Mouse (Mus musculus): ENCODE measurements around the gene Fkbp7. TPM values are rescaled to one million over a fixed set of nuclear protein-coding genes. Genes with fewer than 3 reads are reported as not detected.

Fkbp7 gene
- polyA plus RNA-seq (2016; fragmentation: Nextera tagmentation; extraction: Ambion mirVana): 18.7 and 22.6 TPM in 2 replicates

DNA sequence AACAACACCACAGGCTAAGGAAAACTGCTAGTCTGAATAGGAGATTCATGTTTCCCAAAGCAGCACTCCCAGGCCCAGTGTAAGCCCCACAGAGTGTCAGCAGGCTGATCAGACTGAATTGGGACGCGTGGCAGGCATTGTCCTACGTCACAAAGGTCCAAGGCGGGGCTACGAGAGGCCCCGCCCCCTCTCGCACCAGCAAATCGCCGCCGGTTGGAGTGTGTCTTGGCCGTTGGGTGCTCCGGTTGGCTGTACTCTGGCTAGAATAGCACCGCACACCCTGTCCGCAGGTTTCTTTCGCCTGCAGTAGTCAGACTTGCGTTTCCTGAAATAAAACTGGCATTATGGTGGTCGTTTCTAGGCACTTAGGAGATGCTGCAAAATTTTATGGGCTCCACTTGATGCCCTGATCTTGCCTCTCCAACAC, at the start of gene Fkbp7:
Gene Fkbp7, minus strand, starts transcription at position 151 of the 427 bp plus-strand sequence.
- H3K4me2 ChIP-seq (replicated peaks): peak within 1 kb of the TSS; percentile 57
- WGBS: under 1% methylated on average over 17 of the region's 17 CpGs
- no peaks in the 10 kb centered on the region for H3K36me3 ChIP-seq
- H3K27ac ChIP-seq (replicated peaks): peak within 1 kb of the TSS; percentile 62
- ATAC-seq (ENCODE audit: low FRiP score, low read depth): peak; percentile 91
- H3K27me3 ChIP-seq: no peaks in the 10 kb centered on the region
- peaks cover 17% of the 10 kb centered on the region for H3K4me1 ChIP-seq
- H3K9ac ChIP-seq (replicated peaks): peak within 1 kb of the TSS; percentile 51
- H3K9me3 ChIP-seq: no peaks in the 10 kb centered on the region
- H3K4me3 ChIP-seq: peak within 1 kb of the TSS; percentile 43

DNA sequence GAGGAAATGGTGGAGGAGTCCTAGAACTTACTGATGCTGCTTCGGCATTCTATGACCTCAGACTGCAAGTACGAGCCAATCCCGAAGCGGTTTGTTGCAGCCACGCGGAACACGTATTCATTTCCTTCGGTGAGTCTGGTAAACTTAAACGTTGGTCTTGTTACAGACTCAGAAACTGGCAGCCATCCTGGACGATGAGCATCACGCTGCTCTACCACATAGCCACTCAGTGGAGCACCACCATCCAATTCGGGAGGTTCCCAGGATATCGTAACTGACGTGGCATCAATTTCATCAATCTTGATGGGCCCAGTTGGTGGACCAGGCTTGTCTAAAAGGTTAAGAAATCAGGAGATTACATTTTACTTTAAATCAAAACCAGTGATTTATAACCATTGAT, 46.7 kb upstream of the Fkbp7 start:
- Histone ChIP-seq H3K36me3 (no peaks in the 10 kb centered on the region), H3K27me3 (no peaks in the 10 kb centered on the region), H3K4me1 (no peaks in the 10 kb centered on the region), H3K4me2 (replicated peaks) (no peak overlapping the region), H3K9ac (replicated peaks) (no peak overlapping the region), H3K27ac (replicated peaks) (no peak overlapping the region), H3K4me3 (no peak overlapping the region), H3K9me3 (0 out of 2 replicates have a peak, but pooled peaks cover 9% of the 10 kb centered on the region)
- WGBS: 96% methylated on average over 14 of the region's 14 CpGs
- ATAC-seq (ENCODE audit: low FRiP score, low read depth): no peak

DNA sequence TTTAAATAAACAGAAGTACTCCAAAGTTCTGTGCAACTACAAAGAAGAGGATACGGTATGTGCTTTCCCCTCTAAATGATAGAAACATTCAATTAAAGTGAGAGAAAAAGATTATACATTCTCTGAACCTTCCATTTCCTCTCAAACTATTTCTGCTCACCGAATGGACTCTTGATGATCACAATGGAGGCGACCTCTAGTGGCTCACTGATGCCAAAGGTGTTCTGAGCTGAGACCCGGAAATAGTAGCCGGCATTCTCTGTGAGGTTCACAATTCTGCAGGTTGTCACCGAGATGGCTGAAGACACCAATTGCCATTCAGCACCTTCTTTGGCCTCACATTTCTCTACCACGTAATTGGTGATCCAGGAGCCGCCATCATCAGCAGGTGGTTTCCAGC, 42.1 kb upstream of the Fkbp7 start:
- Histone ChIP-seq H3K36me3 (peaks cover 8% of the 10 kb centered on the region; the same call in 1 of the 2 replicates), H3K27ac (replicated peaks) (no peak overlapping the region), H3K4me1 (no peaks in the 10 kb centered on the region), H3K4me2 (replicated peaks) (no peak overlapping the region), H3K27me3 (no peaks in the 10 kb centered on the region), H3K9ac (replicated peaks) (no peak overlapping the region), H3K9me3 (peaks cover 25% of the 10 kb centered on the region), H3K4me3 (no peak overlapping the region)
- no peak for ATAC-seq (ENCODE audit: low FRiP score, low read depth)
- WGBS: 74% methylated on average over 8 of the region's 8 CpGs

DNA sequence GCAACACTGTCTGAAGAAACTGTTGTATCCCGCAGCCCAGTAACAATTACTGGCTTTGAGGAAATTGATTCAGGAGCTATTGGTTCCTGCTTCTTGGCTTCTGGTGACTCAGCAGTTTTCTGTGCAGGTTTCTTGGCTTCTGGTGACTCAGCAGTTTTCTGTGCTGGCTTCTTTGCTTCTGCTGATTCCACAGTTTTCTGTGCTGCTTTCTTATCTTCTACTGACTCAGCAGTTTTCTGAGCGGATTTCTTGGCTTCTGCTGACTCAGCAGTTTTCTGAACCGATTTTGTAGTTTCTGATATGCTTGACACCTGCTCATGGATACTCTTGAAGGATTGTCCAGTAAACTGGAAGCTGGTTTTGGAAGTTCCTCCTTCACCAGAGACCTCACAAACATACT, 35.6 kb upstream of the Fkbp7 start:
- Histone ChIP-seq H3K4me2 (replicated peaks) (no peak overlapping the region), H3K27ac (replicated peaks) (no peak overlapping the region), H3K27me3 (no peaks in the 10 kb centered on the region), H3K9ac (replicated peaks) (no peak overlapping the region), H3K4me3 (no peak overlapping the region), H3K4me1 (no peaks in the 10 kb centered on the region), H3K9me3 (peaks cover 21% of the 10 kb centered on the region), H3K36me3 (peaks cover 8% of the 10 kb centered on the region; the same call in 1 of the 2 replicates)
- ATAC-seq (ENCODE audit: low FRiP score, low read depth): no peak
- 96% methylated on average over 3 of the region's 3 CpGs for WGBS

DNA sequence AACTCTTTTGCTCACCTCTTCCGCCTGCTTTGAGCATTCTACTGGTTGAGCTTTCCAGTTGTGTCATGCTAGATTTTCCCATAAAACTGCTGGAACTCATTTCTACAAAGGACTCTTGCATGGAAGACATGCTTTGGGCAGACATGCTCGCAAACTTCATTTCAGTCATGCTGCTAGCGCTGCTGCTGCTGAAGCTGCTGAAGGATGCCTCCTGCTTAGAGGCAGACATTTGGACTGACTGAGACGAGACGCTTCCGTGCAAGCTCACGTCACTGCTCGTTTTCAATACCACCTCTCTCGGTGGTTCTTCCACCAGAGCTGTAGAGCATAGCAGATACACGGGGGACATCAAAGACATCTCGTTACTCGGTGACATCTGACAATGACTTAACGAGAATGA, 32.7 kb upstream of the Fkbp7 start:
- ATAC-seq (ENCODE audit: low FRiP score, low read depth): no peak
- Histone ChIP-seq H3K9me3 (0 out of 2 replicates have a peak, but pooled peaks cover 10% of the 10 kb centered on the region), H3K4me3 (no peak overlapping the region), H3K4me2 (replicated peaks) (no peak overlapping the region), H3K27ac (replicated peaks) (no peak overlapping the region), H3K27me3 (no peaks in the 10 kb centered on the region), H3K4me1 (no peaks in the 10 kb centered on the region), H3K36me3 (0 out of 2 replicates have a peak, but pooled peaks cover 4% of the 10 kb centered on the region), H3K9ac (replicated peaks) (no peak overlapping the region)
- WGBS: 94% methylated on average over 13 of the region's 13 CpGs

DNA sequence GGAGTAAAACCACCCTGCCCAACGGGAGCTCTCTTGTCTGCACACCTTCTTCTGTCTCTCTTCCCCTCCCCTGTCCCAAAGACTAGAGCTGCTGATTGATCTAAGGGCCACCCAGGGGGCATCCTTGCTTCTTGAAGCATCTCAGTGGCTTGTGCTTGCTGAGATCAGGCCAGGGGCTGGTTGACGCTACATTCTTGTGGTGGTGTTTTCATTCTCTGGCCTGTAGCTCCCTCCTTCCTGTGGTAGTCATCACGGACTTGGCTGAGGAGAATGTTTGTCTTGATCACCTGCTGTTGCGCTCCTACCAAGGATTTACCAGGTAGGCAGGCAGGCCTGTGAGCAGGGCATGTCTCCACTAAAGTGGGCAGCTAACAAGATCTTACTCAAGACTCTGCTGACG, 29.8 kb upstream of the Fkbp7 start:
- WGBS: 89% methylated on average over 5 of the region's 5 CpGs
- H3K36me3 ChIP-seq: peaks cover 4% of the 10 kb centered on the region; the same call in 1 of the 2 replicates
- ATAC-seq (ENCODE audit: low FRiP score, low read depth): no peak
- H3K4me1 ChIP-seq: no peaks in the 10 kb centered on the region
- no peaks in the 10 kb centered on the region for H3K9me3 ChIP-seq
- H3K27ac ChIP-seq (replicated peaks): no peak overlapping the region
- no peak overlapping the region for H3K4me3 ChIP-seq
- H3K4me2 ChIP-seq (replicated peaks): no peak overlapping the region
- no peaks in the 10 kb centered on the region for H3K27me3 ChIP-seq
- H3K9ac ChIP-seq (replicated peaks): no peak overlapping the region

DNA sequence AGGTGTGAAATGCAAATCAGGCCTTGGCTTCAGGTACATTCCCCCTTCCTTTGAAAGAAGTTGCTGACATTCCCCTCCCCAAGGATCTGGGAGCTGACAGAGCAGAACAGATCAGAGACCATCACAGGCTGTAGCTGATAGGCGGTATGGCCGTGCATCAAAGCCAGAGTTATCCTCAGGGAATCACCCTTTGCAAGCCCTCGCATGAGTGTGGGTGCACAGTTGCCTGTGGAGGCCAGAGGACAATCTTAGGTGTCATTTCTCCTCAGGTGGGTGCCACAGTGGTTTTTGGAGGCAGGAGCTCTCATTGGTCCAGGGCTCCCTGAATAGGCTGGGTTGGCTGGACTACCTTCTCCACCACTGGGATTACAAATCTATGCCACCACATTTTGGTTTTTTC, 29.3 kb upstream of the Fkbp7 start:
- no peak overlapping the region for H3K4me3 ChIP-seq
- no peak overlapping the region for H3K27ac ChIP-seq (replicated peaks)
- no peak overlapping the region for H3K4me2 ChIP-seq (replicated peaks)
- H3K9ac ChIP-seq (replicated peaks): no peak overlapping the region
- peaks cover 10% of the 10 kb centered on the region; the same call in 1 of the 2 replicates for H3K36me3 ChIP-seq
- ATAC-seq (ENCODE audit: low FRiP score, low read depth): no peak
- H3K4me1 ChIP-seq: no peaks in the 10 kb centered on the region
- 89% methylated on average over 3 of the region's 3 CpGs for WGBS
- no peaks in the 10 kb centered on the region for H3K27me3 ChIP-seq
- H3K9me3 ChIP-seq: no peaks in the 10 kb centered on the region

DNA sequence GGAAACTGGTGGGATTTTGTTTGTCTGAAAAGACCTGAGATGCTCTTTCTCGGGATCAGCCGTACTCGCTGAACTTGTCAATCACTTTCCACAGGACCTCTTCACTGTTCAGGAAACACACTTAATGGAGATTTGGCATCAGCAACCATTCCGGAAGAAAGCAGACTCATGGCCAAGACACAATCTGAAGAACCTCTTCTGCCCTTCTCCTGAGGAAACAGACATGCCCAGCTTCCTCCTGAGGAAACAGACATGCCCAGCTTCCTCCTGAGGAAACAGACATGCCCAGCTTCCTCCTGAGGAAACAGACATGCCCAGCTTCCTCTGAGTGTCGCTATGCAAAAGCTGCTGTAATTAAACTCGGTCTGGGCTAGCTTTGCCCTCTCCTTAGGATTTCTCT, 22.4 kb upstream of the Fkbp7 start:
- ATAC-seq (ENCODE audit: low FRiP score, low read depth): no peak
- Histone ChIP-seq H3K9me3 (no peaks in the 10 kb centered on the region), H3K27ac (replicated peaks) (no peak overlapping the region), H3K9ac (replicated peaks) (no peak overlapping the region), H3K27me3 (no peaks in the 10 kb centered on the region), H3K4me1 (no peaks in the 10 kb centered on the region), H3K36me3 (peaks cover 62% of the 10 kb centered on the region), H3K4me3 (no peak overlapping the region), H3K4me2 (replicated peaks) (no peak overlapping the region)
- WGBS: 91% methylated on average over 6 of the region's 6 CpGs

DNA sequence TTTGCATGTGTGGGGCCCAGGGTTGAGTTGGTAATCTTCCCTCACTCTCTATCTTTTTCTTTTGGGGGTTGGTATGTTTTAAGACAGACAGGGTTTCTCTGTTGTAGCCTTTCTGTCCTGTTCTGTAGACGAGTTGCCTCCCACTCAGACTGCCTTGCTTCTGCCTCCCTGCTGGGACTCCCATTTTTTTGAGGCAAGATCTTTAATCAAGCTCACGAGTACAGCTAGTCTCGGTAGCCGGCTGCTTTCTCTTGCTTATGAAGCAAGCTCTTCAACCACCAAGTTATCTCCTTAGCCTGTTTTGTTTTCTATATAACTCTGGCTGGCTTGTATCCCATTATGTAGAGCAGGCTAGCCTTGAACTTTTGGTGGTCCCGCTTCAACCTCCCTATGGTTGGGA, 20.8 kb upstream of the Fkbp7 start:
- no peaks in the 10 kb centered on the region for H3K9me3 ChIP-seq
- no peak overlapping the region for H3K4me2 ChIP-seq (replicated peaks)
- H3K27me3 ChIP-seq: no peaks in the 10 kb centered on the region
- WGBS: 88% methylated on average over 5 of the region's 5 CpGs
- no peak overlapping the region for H3K27ac ChIP-seq (replicated peaks)
- H3K4me1 ChIP-seq: no peaks in the 10 kb centered on the region
- H3K4me3 ChIP-seq: no peak overlapping the region
- peaks cover 64% of the 10 kb centered on the region for H3K36me3 ChIP-seq
- H3K9ac ChIP-seq (replicated peaks): no peak overlapping the region
- ATAC-seq (ENCODE audit: low FRiP score, low read depth): no peak

DNA sequence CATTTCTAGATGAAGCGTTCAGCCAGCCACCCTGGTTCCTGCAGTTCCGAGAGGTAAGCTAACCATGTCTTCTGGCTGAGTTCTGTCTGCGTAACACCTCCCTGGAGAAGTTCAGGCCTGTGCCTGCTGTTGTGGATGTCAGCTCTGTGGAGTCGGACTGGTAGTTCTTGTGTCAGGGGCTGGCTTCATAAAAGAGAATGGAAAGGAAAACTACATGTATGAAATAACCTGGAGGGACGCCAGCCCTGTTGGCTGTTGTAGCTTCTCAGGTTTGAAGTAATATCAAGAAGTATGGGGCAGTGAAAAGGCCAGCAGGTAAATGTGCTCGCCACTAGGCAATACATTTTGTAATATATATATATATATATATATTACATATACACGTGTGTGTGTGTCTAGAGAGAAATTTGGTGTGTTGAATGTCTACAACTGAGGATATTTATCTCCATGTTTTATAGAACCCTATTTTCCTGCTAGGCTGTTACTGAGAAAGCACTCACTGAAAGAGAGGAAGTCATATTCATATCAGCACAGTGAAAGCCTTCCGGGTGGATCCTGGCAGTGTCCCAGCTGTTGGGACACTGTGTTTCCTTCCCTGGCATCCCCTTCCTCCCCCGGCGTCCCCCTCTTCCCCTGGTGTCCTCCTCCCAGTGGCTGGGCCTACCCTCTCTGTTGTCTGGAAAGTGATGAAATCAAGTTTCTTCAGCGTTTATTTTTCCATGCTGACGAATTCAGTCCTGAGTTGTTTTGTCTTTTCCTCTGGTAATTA, 17.7 kb upstream of the Fkbp7 start:
- Histone ChIP-seq H3K4me3 (no peak overlapping the region), H3K9ac (replicated peaks) (no peak overlapping the region), H3K4me2 (replicated peaks) (no peak overlapping the region), H3K36me3 (peaks cover 85% of the 10 kb centered on the region), H3K27me3 (no peaks in the 10 kb centered on the region), H3K27ac (replicated peaks) (no peak overlapping the region), H3K9me3 (no peaks in the 10 kb centered on the region), H3K4me1 (no peaks in the 10 kb centered on the region)
- ATAC-seq (ENCODE audit: low FRiP score, low read depth): no peak
- 87% methylated on average over 12 of the region's 12 CpGs for WGBS

DNA sequence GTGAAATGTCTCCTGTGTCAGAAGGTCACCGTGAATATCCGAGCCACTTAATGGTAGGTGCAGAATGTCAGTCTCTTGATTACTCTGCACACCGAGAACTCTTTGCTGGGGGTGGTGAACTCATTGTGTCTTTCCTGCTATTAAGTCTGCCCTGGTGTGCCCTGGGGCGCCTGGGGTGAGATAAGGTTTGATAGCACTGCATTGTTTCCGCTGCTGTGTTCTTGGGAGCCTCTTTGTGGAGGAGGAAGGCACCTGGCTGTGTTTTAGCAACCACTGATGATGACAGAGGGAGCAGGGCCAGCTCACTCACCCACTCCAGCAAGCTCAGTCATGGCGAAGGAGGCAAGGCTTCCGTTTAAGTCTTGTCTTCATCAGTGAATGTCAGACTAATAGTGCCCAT, 15.2 kb upstream of the Fkbp7 start:
- H3K9ac ChIP-seq (replicated peaks): no peak overlapping the region
- ATAC-seq (ENCODE audit: low FRiP score, low read depth): no peak
- H3K36me3 ChIP-seq: peaks cover 82% of the 10 kb centered on the region
- H3K27ac ChIP-seq (replicated peaks): no peak overlapping the region
- H3K4me1 ChIP-seq: no peaks in the 10 kb centered on the region
- no peaks in the 10 kb centered on the region for H3K9me3 ChIP-seq
- H3K4me3 ChIP-seq: no peak overlapping the region
- 83% methylated on average over 7 of the region's 7 CpGs for WGBS
- H3K27me3 ChIP-seq: no peaks in the 10 kb centered on the region
- no peak overlapping the region for H3K4me2 ChIP-seq (replicated peaks)

DNA sequence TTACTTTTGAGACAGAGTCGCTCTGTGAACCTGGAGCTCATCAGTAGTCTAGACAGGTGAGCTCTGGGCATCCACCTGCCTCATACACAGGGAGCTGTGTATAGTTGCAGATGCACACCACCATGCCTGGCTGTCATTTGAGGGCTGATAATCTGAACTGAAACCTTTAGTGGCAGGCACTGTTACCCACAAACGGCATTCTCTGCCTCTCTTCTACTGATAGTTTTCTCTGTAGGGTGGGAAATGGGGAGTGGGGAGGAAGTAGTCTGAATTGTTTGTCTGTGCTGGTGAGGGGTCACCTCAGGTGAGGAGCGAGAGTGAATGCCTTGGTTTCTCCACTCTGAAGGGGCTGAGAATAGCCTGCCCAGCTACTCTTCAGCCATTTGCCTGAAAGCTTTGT, 14.7 kb upstream of the Fkbp7 start:
- no peaks in the 10 kb centered on the region for H3K4me1 ChIP-seq
- H3K9ac ChIP-seq (replicated peaks): no peak overlapping the region
- no peak overlapping the region for H3K4me3 ChIP-seq
- no peak overlapping the region for H3K4me2 ChIP-seq (replicated peaks)
- 89% methylated on average over 3 of the region's 3 CpGs for WGBS
- no peak overlapping the region for H3K27ac ChIP-seq (replicated peaks)
- H3K27me3 ChIP-seq: no peaks in the 10 kb centered on the region
- ATAC-seq (ENCODE audit: low FRiP score, low read depth): no peak
- no peaks in the 10 kb centered on the region for H3K9me3 ChIP-seq
- H3K36me3 ChIP-seq: peaks cover 82% of the 10 kb centered on the region
